Mouse (Mus musculus) thymus, adult 2 months (tissue): Measurements from ENCODE around the gene Klk7. TPM values are rescaled to one million over a fixed set of nuclear protein-coding genes. Genes with fewer than 3 reads are reported as not detected.

Source experiments
- DNase-seq: peaks from one replicate; pipeline ENCODE4 v3.0.0; 2021
- H3K27ac ChIP-seq: fragments of 200-500 bp; 2 replicates; pipeline ENCODE4 v1.5.1; 2012; ENCODE audit warnings: low read length, control low read depth; ENCODE audit not compliant: control insufficient read depth, insufficient read depth
- H3K27me3 ChIP-seq: fragments of 200-500 bp; 2 replicates; pipeline ENCODE4 v1.6.1; 2012; ENCODE audit warnings: mild to moderate bottlenecking, low read length, moderate library complexity, mixed read lengths; ENCODE audit not compliant: control insufficient read depth, insufficient read depth
- H3K36me3 ChIP-seq: fragments of 200-500 bp; 2 replicates; pipeline ENCODE4 v1.6.1; 2012; ENCODE audit warnings: mild to moderate bottlenecking, low read length, moderate library complexity; ENCODE audit not compliant: control insufficient read depth, insufficient read depth
- H3K4me1 ChIP-seq: fragments of 200-500 bp; replicated peaks from 2 replicates; pipeline ENCODE4 v1.6.1; 2012; ENCODE audit warnings: low read length; ENCODE audit not compliant: control insufficient read depth, insufficient read depth
- H3K4me3 ChIP-seq: fragments of 200-500 bp; 2 replicates; pipeline ENCODE4 v1.5.1; 2012; ENCODE audit warnings: mild to moderate bottlenecking, low read length, control low read depth, moderate library complexity; ENCODE audit not compliant: control insufficient read depth, insufficient read depth
- CTCF ChIP-seq: fragments of 200-500 bp; IDR thresholded peaks from 2 replicates; pipeline ENCODE4 v1.5.1; 2012; ENCODE audit warnings: mild to moderate bottlenecking, control low read depth, low read length, moderate library complexity, borderline replicate concordance; ENCODE audit not compliant: control insufficient read depth, poor library complexity, insufficient read depth; ENCODE audit errors: extremely low read depth
- POLR2A ChIP-seq: fragments of 200-500 bp; IDR thresholded peaks from 2 replicates; pipeline ENCODE4 v1.6.1; 2012; ENCODE audit warnings: mild to moderate bottlenecking, low read length, control low read depth, moderate library complexity; ENCODE audit not compliant: control insufficient read depth, poor library complexity, insufficient read depth; ENCODE audit errors: extremely low read depth
- WGBS: fragments of 180-500 bp; shearing (Covaris S2); methylation state at CpG from one replicate; pipeline ENCODE4 v1.1.7; 2018; 5-methylcytosine and 5-hydroxymethylcytosine counted together
- polyA plus RNA-seq: library from polyadenylated mRNA; depleted of rRNA; stranded (reverse); fragments of >200 nt; gene quantifications from 2 replicates; pipeline ENCODE4 v1.2.3, GENCODE M21; 2012

The Klk7 gene
- polyA plus RNA-seq, 1 experiment = 2.1 TPM

- H3K4me1 ChIP-seq = no peaks in the 10 kb centered on the region
- WGBS = 82% methylated on average over 7 of the region's 7 CpGs
- no peak within 1 kb of the TSS for H3K4me3 ChIP-seq
- no peak within 1 kb of the TSS for H3K27ac ChIP-seq
- TF ChIP-seq CTCF (no peak), POLR2A (no peak)
- no peaks in the 10 kb centered on the region for H3K27me3 ChIP-seq
- DNase-seq = no peak
- H3K36me3 ChIP-seq = no peaks in the 10 kb centered on the region
These were observed 19.5 kb upstream of the Klk7 start, which contains the start of gene Klk9 for GRCm38 (mm10) chr7:43791591-43791990. Gene Klk9 (plus strand): TSS chr7:43791891.

GRCm38 (mm10) chr7:43796355-43796754, 14.7 kb upstream of the Klk7 start:
- WGBS = 44% methylated on average over 8 of the region's 8 CpGs
- no peak for DNase-seq
- Histone ChIP-seq H3K27ac (no peak overlapping the region), H3K36me3 (no peaks in the 10 kb centered on the region), H3K4me3 (no peak overlapping the region), H3K4me1 (peaks cover 19% of the 10 kb centered on the region), H3K27me3 (no peaks in the 10 kb centered on the region)
- TF ChIP-seq POLR2A (no peak), CTCF (no peak)

GRCm38 (mm10) chr7:43797333-43797769, 13.7 kb upstream of the Klk7 start, which contains the start of gene Klk8:
Gene Klk8 (plus strand): TSS chr7:43797577.
- WGBS = 0% methylated on average over 28 of the region's 28 CpGs
- no peaks in the 10 kb centered on the region for H3K27me3 ChIP-seq
- TF ChIP-seq CTCF = no peak
- TF ChIP-seq POLR2A = no peak

GRCm38 (mm10) chr7:43797844-43798462, 13.1 kb upstream of the Klk7 start:
- Histone ChIP-seq H3K27me3 (no peaks in the 10 kb centered on the region), H3K36me3 (no peaks in the 10 kb centered on the region), H3K4me3 (peak overlapping the region; percentile 30), H3K27ac (peak overlapping the region; percentile 17; the same call in 1 of the 2 replicates), H3K4me1 (peaks cover 19% of the 10 kb centered on the region)
- WGBS = 4% methylated on average over 13 of the region's 13 CpGs
- peak; percentile 43 for DNase-seq
- TF ChIP-seq CTCF (no peak), POLR2A (no peak)

More at GRCm38 (mm10) chr7:43797333-43797769, 13.7 kb upstream of the Klk7 start, which contains the start of gene Klk8:
- peak; percentile 49 for DNase-seq
- peaks cover 19% of the 10 kb centered on the region for H3K4me1 ChIP-seq
- H3K36me3 ChIP-seq = no peaks in the 10 kb centered on the region
- H3K27ac ChIP-seq = peak within 1 kb of the TSS; percentile 17; the same call in 1 of the 2 replicates
- H3K4me3 ChIP-seq = peak within 1 kb of the TSS; percentile 30

- H3K27me3 ChIP-seq = no peaks in the 10 kb centered on the region
- WGBS = 85% methylated on average over 7 of the region's 7 CpGs
These were observed 11.2 kb upstream of the Klk7 start for GRCm38 (mm10) chr7:43799876-43800275.

GRCm38 (mm10) chr7:43815211-43815610, 4.1 kb downstream of the Klk7 start:
- TF ChIP-seq CTCF (no peak), POLR2A (no peak)
- no peak overlapping the region for H3K4me3 ChIP-seq
- no peak overlapping the region for H3K27ac ChIP-seq
- no peak for DNase-seq
- no peaks in the 10 kb centered on the region for H3K4me1 ChIP-seq
- no peaks in the 10 kb centered on the region for H3K27me3 ChIP-seq
- H3K36me3 ChIP-seq = no peaks in the 10 kb centered on the region
- 90% methylated on average over 7 of the region's 7 CpGs for WGBS

More at GRCm38 (mm10) chr7:43799876-43800275, 11.2 kb upstream of the Klk7 start:
- H3K27ac ChIP-seq = no peak overlapping the region
- H3K4me1 ChIP-seq = peaks cover 19% of the 10 kb centered on the region
- no peak overlapping the region for H3K4me3 ChIP-seq
- no peaks in the 10 kb centered on the region for H3K36me3 ChIP-seq
- no peak for DNase-seq
- TF ChIP-seq POLR2A (no peak), CTCF (no peak)
